Mouse (Mus musculus): ENCODE measurements at regions not wholly inside any gene's neighbourhood (a gene's known extent, or its start where the extent isn't known, plus 50 kb on each side); places are given as distances from the start of the nearest gene placed in this dataset.
A peak's percentile ranks its signal among the peaks of the same experiment; 100 is the strongest.

DNA sequence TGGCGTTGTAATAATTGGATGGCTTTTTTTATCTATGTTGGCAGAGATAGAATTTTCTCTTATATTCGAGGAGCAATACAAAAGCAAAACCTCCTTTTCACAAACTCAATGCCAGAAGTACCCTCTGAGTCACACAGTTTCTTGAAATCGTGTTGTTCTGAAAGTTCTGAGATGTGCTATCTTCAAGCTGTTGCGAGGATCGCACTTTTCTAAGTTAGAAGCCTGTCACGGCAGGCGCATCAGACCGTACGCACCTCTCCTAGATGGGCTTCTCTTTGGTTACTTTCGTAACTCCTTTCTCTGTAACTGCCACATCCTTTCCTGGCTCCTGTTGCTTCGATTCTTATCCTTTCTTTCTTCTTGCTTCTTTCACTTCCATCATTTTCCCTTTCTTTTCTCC, 271.2 kb upstream of the Arrdc3 start:
- ATAC-seq (ENCODE audit: low FRiP score) (no peak), DNase-seq (ENCODE audit: low spot score) (no peak)
- 86% methylated on average over 11 of the region's 11 CpGs for WGBS
- H3K9ac ChIP-seq (replicated peaks; ENCODE audit: low read length, poor library complexity, severe bottlenecking), result no peak overlapping the region
- H3K9me3 ChIP-seq (ENCODE audit: low read length), result no peaks in the 10 kb centered on the region
- no peaks in the 10 kb centered on the region for H3K4me1 ChIP-seq (ENCODE audit: insufficient read depth, low read length)
- no peak for TF ChIP-seq CTCF (IDR thresholded peaks at IDR 0.05)
- H3K4me2 ChIP-seq (ENCODE audit: low read depth, low read length, poor library complexity, severe bottlenecking), result no peak overlapping the region
- H3K27ac ChIP-seq (ENCODE audit: low read depth, low read length), result no peak overlapping the region
- no peaks in the 10 kb centered on the region for H3K27me3 ChIP-seq (ENCODE audit: insufficient read depth, low read length)
- H3K4me3 ChIP-seq (ENCODE audit: low read depth, low read length), result no peak overlapping the region
- H3K36me3 ChIP-seq (ENCODE audit: insufficient read depth, low read length), result no peaks in the 10 kb centered on the region

DNA sequence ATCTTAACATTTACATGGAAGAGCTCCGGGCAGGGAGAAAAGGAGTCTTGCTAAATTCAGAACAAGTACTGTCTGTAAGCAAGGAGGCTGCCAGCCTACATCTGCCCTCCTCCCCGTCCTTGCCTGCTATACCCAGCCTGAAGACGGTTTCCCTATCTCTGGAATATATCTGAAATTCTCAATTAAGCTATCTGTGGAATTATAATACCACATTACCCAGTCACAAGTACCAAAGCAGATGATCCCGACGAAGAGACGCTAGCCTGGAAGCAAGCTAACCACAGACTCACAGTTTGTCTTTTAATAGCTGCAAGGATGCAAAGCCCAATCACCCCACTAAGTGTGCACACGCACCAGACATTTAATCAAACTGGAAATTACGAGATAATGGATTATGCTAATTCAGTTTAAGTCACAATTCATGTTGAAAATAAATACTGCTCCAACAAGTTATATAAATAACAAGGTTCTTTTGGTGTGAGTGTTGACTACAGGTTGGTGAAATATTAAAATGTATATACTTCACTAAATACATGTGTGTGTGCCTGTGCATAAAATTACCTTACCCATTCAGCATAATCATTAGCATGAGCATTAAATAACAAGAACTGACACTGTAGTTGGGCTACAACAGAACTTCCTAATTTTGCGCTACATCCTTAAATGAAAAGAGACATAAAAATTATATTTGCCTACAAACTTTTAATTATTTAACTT, 269.9 kb upstream of the Arrdc3 start:
- no peak for TF ChIP-seq CTCF (IDR thresholded peaks at IDR 0.05)
- ATAC-seq (ENCODE audit: low FRiP score) (no peak; the same call in 1 of the 2 replicates), DNase-seq (ENCODE audit: low spot score) (no peak)
- Histone ChIP-seq H3K36me3 (ENCODE audit: insufficient read depth, low read length) (no peaks in the 10 kb centered on the region), H3K27me3 (ENCODE audit: insufficient read depth, low read length) (no peaks in the 10 kb centered on the region), H3K4me1 (ENCODE audit: insufficient read depth, low read length) (no peaks in the 10 kb centered on the region), H3K4me3 (ENCODE audit: low read depth, low read length) (no peak overlapping the region), H3K9me3 (ENCODE audit: low read length) (no peaks in the 10 kb centered on the region), H3K4me2 (ENCODE audit: low read depth, low read length, poor library complexity, severe bottlenecking) (0 out of 2 replicates have a peak overlapping the region, but pooled peaks have one; percentile 1), H3K9ac (replicated peaks; ENCODE audit: low read length, poor library complexity, severe bottlenecking) (no peak overlapping the region), H3K27ac (ENCODE audit: low read depth, low read length) (no peak overlapping the region)
- WGBS, result 46% methylated on average over 9 of the region's 9 CpGs

DNA sequence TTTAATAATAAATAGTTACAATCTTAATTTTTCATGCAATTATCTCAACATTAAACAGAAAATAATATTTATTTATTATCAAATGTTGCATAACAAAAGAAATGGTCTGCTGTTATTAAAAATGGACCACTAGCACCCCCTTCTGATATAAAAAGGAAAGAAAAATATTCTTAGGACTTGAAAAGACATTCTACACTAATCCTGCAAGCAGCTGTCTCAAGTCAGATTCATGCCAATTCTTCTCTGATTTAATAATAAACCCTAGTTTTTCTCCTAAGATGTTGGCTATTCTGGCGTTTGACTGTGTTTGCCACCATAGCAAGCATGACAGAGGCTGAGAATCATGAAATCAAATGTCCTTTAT, 269.3 kb upstream of the Arrdc3 start:
- H3K4me2 ChIP-seq (ENCODE audit: low read depth, low read length, poor library complexity, severe bottlenecking), result no peak overlapping the region
- H3K27me3 ChIP-seq (ENCODE audit: insufficient read depth, low read length), result no peaks in the 10 kb centered on the region
- no peak overlapping the region for H3K4me3 ChIP-seq (ENCODE audit: low read depth, low read length)
- H3K36me3 ChIP-seq (ENCODE audit: insufficient read depth, low read length), result no peaks in the 10 kb centered on the region
- DNase-seq (ENCODE audit: low spot score), result peak; percentile 76
- H3K4me1 ChIP-seq (ENCODE audit: insufficient read depth, low read length), result no peaks in the 10 kb centered on the region
- peak; percentile 71 for TF ChIP-seq CTCF (IDR thresholded peaks at IDR 0.05)
- no peak overlapping the region for H3K27ac ChIP-seq (ENCODE audit: low read depth, low read length)
- no peak overlapping the region for H3K9ac ChIP-seq (replicated peaks; ENCODE audit: low read length, poor library complexity, severe bottlenecking)
- WGBS, result 29% methylated on average over 1 of the region's 1 CpGs
- no peak for ATAC-seq (ENCODE audit: low FRiP score)
- no peaks in the 10 kb centered on the region for H3K9me3 ChIP-seq (ENCODE audit: low read length)

DNA sequence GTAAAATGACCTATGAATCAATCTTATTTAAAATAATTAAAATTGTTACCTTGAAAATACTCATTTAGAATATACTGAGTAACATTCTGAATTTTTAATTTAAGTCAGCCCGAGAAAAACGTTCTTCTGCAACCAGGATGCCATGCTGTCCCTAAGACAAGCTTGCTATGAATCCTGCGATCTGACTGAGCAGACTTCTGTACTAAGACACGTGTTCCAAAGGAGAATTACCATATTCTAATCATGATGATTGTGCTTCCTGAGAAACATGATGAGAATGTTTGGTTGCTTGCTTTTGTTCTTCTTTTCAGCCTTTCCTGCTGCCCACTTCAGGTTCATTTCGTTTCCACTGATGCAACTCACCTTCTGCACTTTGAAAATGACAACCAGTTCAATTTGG, 268.2 kb upstream of the Arrdc3 start:
- TF ChIP-seq CTCF (IDR thresholded peaks at IDR 0.05), result no peak
- Histone ChIP-seq H3K4me3 (ENCODE audit: low read depth, low read length) (no peak overlapping the region), H3K36me3 (ENCODE audit: insufficient read depth, low read length) (no peaks in the 10 kb centered on the region), H3K4me2 (ENCODE audit: low read depth, low read length, poor library complexity, severe bottlenecking) (no peak overlapping the region), H3K9ac (replicated peaks; ENCODE audit: low read length, poor library complexity, severe bottlenecking) (no peak overlapping the region), H3K27ac (ENCODE audit: low read depth, low read length) (no peak overlapping the region; the same call in 1 of the 2 replicates), H3K27me3 (ENCODE audit: insufficient read depth, low read length) (no peaks in the 10 kb centered on the region; the same call in 1 of the 2 replicates), H3K4me1 (ENCODE audit: insufficient read depth, low read length) (no peaks in the 10 kb centered on the region), H3K9me3 (ENCODE audit: low read length) (no peaks in the 10 kb centered on the region)
- no peak for ATAC-seq (ENCODE audit: low FRiP score)
- 54% methylated on average over 5 of the region's 5 CpGs for WGBS
- no peak for DNase-seq (ENCODE audit: low spot score)

DNA sequence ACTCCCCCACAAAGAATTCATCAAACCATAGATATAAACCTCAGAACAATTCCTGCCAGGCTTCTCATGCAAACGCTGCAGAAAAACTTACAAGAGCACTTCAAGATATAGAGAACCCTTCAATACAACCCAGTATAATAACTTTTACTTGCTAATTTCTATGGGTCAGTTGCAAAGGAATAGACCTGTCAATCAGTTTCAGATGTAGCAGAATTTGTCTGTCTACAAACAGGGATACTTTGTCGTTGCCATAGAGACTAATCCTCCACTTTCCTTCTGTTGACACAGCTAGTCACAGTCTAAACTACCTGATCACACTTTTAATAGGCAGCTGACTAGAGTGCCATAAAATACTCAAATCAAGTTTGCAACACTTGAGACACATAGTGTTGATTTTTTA, 260.2 kb upstream of the Arrdc3 start:
- no peak for ATAC-seq (ENCODE audit: low FRiP score)
- no peaks in the 10 kb centered on the region for H3K4me1 ChIP-seq (ENCODE audit: insufficient read depth, low read length)

DNA sequence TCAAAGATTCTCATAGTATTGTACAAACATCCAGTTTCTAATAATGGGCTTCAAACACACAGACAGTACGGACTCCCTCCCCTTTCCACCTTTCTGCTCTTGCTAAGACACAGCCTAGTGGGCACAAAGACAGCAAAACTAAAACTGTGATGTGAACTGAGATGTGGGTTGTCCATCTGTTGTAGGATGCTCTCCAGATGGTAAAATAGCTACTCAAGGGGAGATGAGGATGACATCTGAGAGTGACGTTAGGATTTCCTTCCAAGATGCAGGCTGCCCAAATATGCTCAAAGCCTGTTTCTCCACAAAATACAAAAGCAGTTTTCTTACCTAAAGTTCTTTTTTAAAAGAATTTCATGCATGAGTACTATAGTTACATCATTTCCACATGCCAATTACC, 241.8 kb upstream of the Arrdc3 start:
- 66% methylated on average over 2 of the region's 2 CpGs for WGBS
- TF ChIP-seq CTCF (IDR thresholded peaks at IDR 0.05), result no peak
- Histone ChIP-seq H3K4me3 (ENCODE audit: low read depth, low read length) (no peak overlapping the region), H3K4me1 (ENCODE audit: insufficient read depth, low read length) (no peaks in the 10 kb centered on the region), H3K27me3 (ENCODE audit: insufficient read depth, low read length) (no peaks in the 10 kb centered on the region), H3K27ac (ENCODE audit: low read depth, low read length) (no peak overlapping the region), H3K9me3 (ENCODE audit: low read length) (no peaks in the 10 kb centered on the region), H3K4me2 (ENCODE audit: low read depth, low read length, poor library complexity, severe bottlenecking) (no peak overlapping the region), H3K9ac (replicated peaks; ENCODE audit: low read length, poor library complexity, severe bottlenecking) (no peak overlapping the region), H3K36me3 (ENCODE audit: insufficient read depth, low read length) (no peaks in the 10 kb centered on the region)
- ATAC-seq (ENCODE audit: low FRiP score), result no peak
- DNase-seq (ENCODE audit: low spot score), result peak; percentile 17

More for the DNA sequence above, 260.2 kb upstream of the Arrdc3 start:
- Histone ChIP-seq H3K9me3 (ENCODE audit: low read length) (no peaks in the 10 kb centered on the region), H3K36me3 (ENCODE audit: insufficient read depth, low read length) (no peaks in the 10 kb centered on the region), H3K27me3 (ENCODE audit: insufficient read depth, low read length) (no peaks in the 10 kb centered on the region; the same call in 1 of the 2 replicates), H3K4me2 (ENCODE audit: low read depth, low read length, poor library complexity, severe bottlenecking) (no peak overlapping the region), H3K4me3 (ENCODE audit: low read depth, low read length) (no peak overlapping the region), H3K9ac (replicated peaks; ENCODE audit: low read length, poor library complexity, severe bottlenecking) (no peak overlapping the region), H3K27ac (ENCODE audit: low read depth, low read length) (no peak overlapping the region)
- no peak for TF ChIP-seq CTCF (IDR thresholded peaks at IDR 0.05)
- 7% methylated on average over 2 of the region's 2 CpGs for WGBS
- DNase-seq (ENCODE audit: low spot score), result no peak

Measured in midbrain, postnatal 0 days (tissue).